Mouse (Mus musculus): ENCODE data around the gene Nap1l1.

DNA sequence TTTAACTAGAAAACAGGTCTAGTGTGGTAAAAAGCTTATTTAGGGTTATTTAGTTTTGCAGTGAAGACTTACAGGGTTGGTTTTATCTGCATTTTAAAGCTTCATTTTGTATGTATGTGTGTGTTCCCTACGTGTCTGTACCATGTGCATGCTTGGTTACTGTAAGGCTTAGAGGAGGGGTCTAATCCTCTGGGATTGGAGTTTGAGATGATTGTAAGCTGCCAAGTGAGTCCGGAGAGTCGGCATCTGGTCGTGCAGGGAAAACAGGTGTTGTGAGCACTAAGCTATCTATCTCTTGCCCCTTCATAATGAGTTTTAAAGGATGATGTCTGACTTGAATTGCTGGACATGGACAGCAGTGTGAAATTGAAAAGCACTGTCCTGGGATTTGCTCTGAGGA is 3.3 kb downstream of the Nap1l1 start:
- TF ChIP-seq EP300 (IDR thresholded peaks at IDR 0.05; ENCODE audit: low read depth) (no peak), CTCF (IDR thresholded peaks at IDR 0.05; ENCODE audit: low read depth) (no peak)

Measured in liver, embryonic 14.5 days (tissue).